Mouse (Mus musculus) gastrocnemius, adult 2 months (tissue): ENCODE measurements around the gene 1700056E22Rik. TPM values are rescaled to one million over a fixed set of nuclear protein-coding genes. Genes with fewer than 3 reads are reported as not detected.

Source experiments
- DNase-seq: peaks from one replicate; pipeline ENCODE4 v3.0.0; 2022
- H3K27ac ChIP-seq: fragments of 200-600 bp; 2 replicates; pipeline ENCODE4 v1.8.1; 2022; ENCODE audit warnings: mild to moderate bottlenecking
- H3K4me3 ChIP-seq: fragments of 200-600 bp; 2 replicates; pipeline ENCODE4 v1.8.1; 2022; ENCODE audit warnings: mild to moderate bottlenecking, moderate library complexity
- CTCF ChIP-seq: fragments of 200-600 bp; IDR thresholded peaks from 2 replicates; pipeline ENCODE4 v1.8.1; 2022; ENCODE audit warnings: antibody characterized with exemption, mild to moderate bottlenecking, moderate library complexity
- intact Hi-C: fragments of 180-260 bp; cut with DNase I; formaldehyde crosslinking; loops from one replicate; pipeline ENCODE4 v1.15.1; 2025
- total RNA-seq, 2 experiments: library from RNA; stranded (reverse); gene quantifications; 2 replicates each; pipeline ENCODE4 v1.2.3; 2021

The 1700056E22Rik gene
- total RNA-seq, 2 experiments from 2014 or later = 0.18 to 0.42 TPM

DNA sequence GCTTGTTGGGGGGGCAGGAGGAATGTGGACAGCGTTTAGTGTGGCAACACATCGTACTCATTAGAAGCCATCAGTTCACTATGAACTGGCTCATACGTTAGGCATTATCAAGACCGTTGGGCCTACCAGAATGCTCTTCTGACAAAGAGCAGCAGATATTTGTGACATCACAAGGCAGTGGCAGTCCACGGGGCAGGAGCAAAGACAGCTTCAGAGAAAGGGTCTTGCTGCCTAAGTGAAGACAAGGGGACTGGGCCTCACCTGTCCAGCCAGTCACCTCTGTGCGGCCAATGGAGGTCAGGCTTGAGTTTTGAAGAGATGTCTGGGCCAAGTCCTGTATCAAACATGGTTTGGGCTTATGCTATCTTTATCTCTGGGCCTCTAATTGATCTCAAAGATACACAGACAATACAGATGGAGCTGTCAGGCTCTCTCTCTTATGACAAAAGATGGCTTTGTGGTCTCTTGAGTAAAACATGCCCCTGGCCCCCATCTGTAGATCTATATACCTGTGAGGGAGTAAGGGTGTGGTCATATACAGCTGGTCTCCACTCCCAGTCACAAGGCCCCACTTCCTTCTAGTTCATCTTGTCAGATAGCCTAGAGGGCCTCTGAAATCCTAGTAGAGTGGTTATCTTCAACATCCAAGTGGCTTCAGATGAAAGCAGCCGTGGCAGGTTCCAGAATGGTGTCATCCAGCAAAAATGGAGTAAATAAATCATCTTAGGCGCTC, 3.9 kb downstream of the 1700056E22Rik start:
- no peak overlapping the region for H3K27ac ChIP-seq
- no peak for DNase-seq
- intact Hi-C loops = loop anchor here (5.0 kb wide), 3 partner anchors 157 to 223 kb away; no protein-coding TSS in a partner anchor
- TF ChIP-seq CTCF = no peak
- H3K4me3 ChIP-seq = no peak overlapping the region

DNA sequence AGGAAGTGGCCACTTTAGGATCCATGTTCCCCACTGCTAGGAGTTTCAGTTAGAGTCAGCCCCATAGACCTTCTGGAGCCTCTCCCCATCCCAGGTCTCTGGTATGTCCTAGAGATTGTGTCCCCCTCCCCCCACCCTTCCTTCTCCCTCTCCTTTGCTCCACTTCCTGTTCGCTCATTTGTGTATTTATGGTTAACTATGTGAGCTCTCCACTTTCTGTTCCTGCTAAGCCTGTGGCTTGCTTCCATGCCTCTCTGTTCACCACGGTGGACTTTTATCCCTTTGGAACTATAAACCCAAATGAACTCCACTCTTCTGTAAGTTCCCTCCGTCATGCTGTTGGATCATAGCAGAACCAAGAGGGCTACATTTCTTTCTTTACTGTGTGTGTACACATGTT, 7.1 kb downstream of the 1700056E22Rik start:
- intact Hi-C loops = no loop called here
- H3K27ac ChIP-seq = no peak overlapping the region
- no peak for TF ChIP-seq CTCF
- no peak overlapping the region for H3K4me3 ChIP-seq
- no peak for DNase-seq

DNA sequence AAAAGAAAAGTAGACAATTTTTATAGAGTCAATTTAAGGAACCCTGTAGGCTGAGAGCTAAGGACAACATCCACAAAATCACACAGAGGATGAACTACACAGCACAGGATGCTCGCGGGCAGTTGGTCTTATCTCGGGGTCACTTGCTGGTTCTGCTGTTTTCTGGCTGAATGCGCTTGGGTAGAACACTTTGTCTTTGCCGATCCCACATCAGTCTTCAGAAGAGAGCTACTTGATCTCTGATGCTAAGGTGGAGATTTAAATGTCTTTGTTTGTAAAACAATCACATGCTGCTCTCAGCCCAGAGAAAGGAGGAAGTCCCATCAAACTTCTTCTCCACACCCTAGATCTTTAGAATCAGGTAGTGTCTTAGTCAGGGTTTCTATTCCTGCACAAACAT, 9.0 kb downstream of the 1700056E22Rik start:
- intact Hi-C loops = no loop called here
- TF ChIP-seq CTCF = no peak
- Histone ChIP-seq H3K4me3 (no peak overlapping the region), H3K27ac (no peak overlapping the region)
- no peak for DNase-seq

DNA sequence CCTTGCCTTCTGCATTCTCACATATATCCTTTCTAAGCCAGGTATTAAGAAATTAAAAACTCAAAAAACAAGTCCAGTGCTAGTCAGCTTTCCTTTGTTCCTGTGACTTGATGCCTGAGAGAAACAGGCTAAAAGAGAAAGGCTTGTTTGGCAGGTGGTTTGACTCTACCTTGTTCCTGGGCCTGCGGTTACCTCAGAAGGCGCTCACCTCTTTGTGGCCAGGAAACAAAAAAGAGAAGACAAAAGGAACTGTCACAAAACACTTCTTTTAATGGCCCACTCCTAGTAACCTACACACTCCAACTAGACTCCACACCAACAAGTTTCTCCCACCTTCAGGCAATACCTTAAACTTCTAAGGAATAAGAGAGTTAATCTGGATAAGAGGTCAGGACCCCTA, 9.5 kb downstream of the 1700056E22Rik start:
- TF ChIP-seq CTCF = no peak
- intact Hi-C loops = no loop called here
- Histone ChIP-seq H3K4me3 (no peak overlapping the region), H3K27ac (no peak overlapping the region)
- no peak for DNase-seq

DNA sequence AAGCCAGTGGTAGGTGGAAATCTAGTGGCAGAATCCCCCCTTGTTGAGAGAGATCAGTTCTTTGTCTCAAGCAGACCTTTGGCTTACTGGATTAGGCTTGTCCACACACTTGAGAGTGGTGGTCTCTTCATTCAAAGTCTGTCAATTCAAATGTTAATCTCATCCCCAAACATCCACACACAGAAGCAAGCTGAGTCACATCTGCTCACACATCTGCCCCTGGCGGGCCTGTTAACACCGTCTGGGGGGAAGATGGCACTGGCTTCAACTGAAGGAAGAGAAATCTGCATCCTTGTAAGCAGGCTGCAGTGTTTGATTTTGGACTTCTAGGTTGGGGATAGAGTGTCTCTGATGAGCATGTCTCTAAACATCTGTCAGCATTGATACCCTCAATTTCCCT, 10.1 kb downstream of the 1700056E22Rik start:
- DNase-seq = no peak
- TF ChIP-seq CTCF = no peak
- intact Hi-C loops = no loop called here
- H3K27ac ChIP-seq = no peak overlapping the region
- H3K4me3 ChIP-seq = no peak overlapping the region

DNA sequence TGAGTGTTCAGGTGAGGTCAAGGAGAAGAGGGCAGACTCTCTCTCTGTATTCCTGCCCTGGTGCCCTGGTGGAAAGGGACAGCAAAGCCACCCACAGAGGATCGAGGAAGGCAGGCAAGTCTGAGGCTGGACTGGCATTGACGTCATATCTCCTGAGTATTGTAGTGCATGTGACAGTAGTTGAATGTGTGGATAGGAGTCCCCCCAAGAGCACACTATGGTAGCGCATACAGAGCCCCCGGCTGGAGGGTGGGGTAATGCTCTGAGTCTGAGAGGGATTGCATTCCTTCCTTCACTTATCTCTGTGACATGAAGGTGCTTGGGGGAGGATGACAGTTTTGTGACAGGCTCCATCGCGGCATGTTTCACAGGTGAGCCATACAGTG, 14.4 kb downstream of the 1700056E22Rik start:
- H3K27ac ChIP-seq = no peak overlapping the region
- TF ChIP-seq CTCF = no peak
- no peak for DNase-seq
- intact Hi-C loops = no loop called here
- H3K4me3 ChIP-seq = no peak overlapping the region

DNA sequence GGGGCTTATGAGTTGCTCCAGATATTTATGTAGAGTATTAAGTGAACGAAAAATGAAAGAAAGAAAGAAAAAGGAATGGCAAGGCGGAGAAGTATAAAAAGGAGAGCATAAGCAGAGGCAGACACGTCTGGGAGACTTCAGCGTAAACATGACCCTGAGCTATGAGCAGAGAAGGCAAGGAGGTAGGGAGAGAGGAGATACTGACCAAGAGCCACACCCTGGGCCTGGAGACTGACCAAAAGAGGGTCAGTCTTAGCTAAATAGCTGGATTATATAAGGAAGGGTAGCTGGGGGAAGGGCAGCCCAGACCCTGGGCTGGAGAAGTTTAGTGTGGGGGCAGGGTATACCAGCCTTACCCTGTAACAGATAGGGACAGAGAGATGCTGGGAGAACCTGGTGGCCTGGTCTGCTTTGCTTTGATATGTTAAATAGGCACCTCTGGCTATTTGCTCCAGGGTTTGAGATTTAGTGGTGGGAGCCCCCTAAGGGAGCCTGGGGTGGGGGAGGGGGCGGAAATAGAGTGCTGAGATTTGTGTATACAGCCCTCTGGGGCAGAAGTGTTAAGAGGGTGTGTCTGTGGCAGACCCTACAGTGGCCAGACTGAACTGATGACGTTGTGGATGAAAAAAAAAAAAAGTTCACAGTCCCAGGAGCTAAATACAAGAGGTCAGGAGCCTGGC, 14.9 kb downstream of the 1700056E22Rik start:
- no peak for DNase-seq
- no peak for TF ChIP-seq CTCF
- intact Hi-C loops = no loop called here
- Histone ChIP-seq H3K27ac (no peak overlapping the region), H3K4me3 (no peak overlapping the region)

DNA sequence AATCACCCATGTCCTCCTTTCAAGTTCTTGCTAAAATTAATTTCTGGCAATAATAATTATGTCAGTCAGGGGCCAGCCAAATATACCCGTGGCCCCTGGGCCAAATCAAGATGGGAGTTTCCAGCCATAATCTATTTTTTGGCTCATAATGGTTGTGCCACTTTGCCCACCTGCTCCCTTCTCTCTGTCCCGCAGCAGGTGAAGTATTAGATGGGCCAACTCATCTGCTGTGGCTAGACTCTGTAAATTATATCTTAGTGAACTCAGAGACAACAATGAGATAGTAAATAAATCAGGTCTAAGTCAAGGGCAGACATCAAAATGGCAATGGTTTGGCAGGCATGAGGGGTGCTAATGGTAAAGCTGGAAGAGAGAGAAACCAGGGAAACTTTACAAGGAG, 16.5 kb downstream of the 1700056E22Rik start:
- intact Hi-C loops = no loop called here
- H3K27ac ChIP-seq = no peak overlapping the region
- no peak for TF ChIP-seq CTCF
- H3K4me3 ChIP-seq = no peak overlapping the region
- no peak for DNase-seq

DNA sequence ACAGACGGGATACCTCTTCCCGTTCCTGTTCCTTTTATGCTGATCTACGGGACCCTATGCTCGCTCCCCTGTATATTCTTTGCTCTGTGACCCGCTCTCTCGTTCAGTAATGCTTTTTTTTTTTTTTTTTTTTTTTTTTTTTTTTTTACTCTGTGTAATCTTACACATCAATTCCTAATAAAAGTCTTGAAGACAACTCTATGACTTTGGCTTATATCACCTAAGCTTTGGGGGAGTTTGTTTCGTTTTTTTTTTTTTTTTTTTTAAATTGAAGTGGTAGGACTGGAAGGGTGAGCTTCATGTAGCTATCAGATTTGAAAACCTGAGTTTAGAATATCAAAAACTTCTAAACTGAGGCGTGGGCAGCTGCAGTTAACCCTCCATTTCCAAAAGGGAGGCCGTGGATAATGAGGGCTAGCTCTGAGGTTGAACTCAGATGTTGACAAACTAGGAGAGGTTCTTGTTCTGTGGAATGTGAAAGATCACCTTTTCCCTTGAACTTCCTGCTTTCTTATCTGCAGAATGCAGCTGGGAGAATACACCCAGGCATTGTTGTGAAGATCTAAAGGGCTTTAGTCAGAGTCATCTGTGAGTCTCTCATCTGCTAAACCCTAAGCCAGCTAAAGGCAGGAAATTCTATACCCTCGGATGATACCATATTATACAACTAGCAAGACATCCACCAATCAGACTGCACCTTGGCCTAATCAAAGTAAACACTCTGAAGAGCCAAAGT, 17.9 kb downstream of the 1700056E22Rik start:
- DNase-seq = no peak
- intact Hi-C loops = no loop called here
- no peak overlapping the region for H3K4me3 ChIP-seq
- TF ChIP-seq CTCF = no peak
- no peak overlapping the region for H3K27ac ChIP-seq

DNA sequence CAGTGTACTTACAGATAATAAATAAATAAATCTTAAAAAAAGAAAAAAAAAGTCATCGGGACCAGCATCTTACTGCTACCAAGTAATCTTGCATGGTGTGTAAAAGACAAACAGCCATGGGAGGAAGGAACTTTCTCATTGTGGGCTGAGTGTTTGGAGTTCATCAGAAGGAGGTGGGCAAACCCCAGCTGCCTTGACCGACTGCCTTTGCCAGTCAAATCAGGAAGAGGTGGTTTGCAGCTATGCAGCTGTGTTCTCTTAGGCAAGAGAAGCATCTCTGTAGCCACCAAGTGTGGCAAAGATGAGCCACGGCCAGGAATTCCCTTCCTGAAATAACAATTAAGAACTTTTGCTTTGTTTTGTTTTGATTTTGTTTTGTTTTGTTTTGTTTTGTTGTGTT, 20.0 kb downstream of the 1700056E22Rik start:
- Histone ChIP-seq H3K4me3 (no peak overlapping the region), H3K27ac (no peak overlapping the region)
- no peak for TF ChIP-seq CTCF
- DNase-seq = no peak
- intact Hi-C loops = no loop called here

DNA sequence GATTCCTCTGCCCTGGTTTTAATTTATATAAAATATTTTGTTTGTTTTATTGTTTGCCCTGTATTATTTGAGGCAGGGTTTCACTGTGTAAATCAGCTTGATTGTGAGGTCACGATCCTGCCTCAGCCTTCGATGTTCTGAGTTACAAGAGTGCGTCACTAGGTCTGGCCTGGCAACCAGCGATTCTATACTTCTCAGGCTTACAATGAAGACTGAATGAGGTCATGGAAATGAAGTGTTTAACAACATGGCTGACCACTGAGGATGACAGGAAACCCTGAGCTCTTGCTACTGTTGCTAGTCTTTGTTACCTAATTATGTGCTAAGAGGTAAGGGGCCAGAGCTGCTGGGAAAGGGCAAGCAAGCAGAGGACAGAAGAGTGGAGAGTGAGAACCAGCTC, 21.0 kb downstream of the 1700056E22Rik start, which contains the start of gene Dusp10:
Gene Dusp10, plus strand, starts transcription at position 197 of the 400 bp plus-strand sequence.
- TF ChIP-seq CTCF = no peak
- intact Hi-C loops = no loop called here
- no peak within 1 kb of the TSS for H3K27ac ChIP-seq
- H3K4me3 ChIP-seq = no peak within 1 kb of the TSS
- DNase-seq = no peak

DNA sequence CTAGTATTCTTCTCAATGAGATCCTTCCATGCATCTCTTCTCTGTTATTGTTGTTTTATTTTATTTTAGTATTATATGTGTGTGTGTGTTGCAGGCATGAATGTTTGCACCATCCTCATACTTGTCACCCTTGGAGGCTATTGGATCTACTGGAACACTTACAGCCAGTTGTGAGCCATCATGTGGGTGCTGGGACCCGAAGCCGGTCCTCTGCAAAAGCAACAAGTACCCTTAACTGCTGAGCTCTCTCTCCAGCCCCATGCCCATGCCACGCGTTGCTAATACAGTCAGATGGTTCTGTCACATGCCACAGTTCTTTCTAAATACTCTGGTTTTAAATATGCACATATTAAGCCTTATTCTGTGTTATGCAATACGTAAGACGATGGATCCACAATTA, 22.8 kb downstream of the 1700056E22Rik start:
- TF ChIP-seq CTCF = no peak
- no peak overlapping the region for H3K4me3 ChIP-seq
- no peak for DNase-seq
- intact Hi-C loops = no loop called here
- H3K27ac ChIP-seq = no peak overlapping the region

DNA sequence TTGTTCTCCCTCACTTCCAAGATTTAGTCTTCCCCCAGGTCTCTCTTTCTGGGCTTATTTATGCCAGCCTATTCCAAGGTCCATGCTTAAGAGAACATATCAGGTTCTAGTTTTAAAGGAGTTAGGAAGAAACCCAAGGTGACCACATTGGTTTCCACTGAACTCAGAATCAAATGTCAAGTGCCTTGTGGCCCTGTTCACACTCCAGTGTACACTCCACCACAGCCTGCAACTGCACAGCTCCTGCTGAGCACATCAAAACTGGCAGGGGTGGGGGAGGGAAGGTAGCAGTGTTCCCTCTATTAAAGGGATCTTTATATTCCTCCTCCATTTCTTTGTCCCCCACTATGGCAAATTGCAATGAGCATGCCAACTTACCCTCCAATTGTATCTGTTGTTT, 28.0 kb downstream of the 1700056E22Rik start:
- TF ChIP-seq CTCF = no peak
- H3K27ac ChIP-seq = no peak overlapping the region
- H3K4me3 ChIP-seq = no peak overlapping the region
- DNase-seq = no peak
- intact Hi-C loops = no loop called here
